Mouse (Mus musculus): ENCODE measurements around the gene Lrrk1. TPM values are rescaled to one million over a fixed set of nuclear protein-coding genes. Genes with fewer than 3 reads are reported as not detected.
A peak's percentile ranks its signal among the peaks of the same experiment; 100 is the strongest.

Lrrk1 gene
- polyA plus RNA-seq, 1 experiment, result 41.8 TPM

- no peaks in the 10 kb centered on the region for H3K27me3 ChIP-seq (ENCODE audit: control insufficient read depth, insufficient read depth, insufficient read length)
- H3ac ChIP-seq (ENCODE audit: control insufficient read depth, insufficient read length, low read depth), result no peak overlapping the region
- no peaks in the 10 kb centered on the region for H3K79me2 ChIP-seq (ENCODE audit: control insufficient read depth, insufficient read depth)
- no peak overlapping the region for H3K4me3 ChIP-seq (ENCODE audit: insufficient read depth, poor library complexity, severe bottlenecking)
- TF ChIP-seq CEBPB (IDR thresholded peaks at IDR 0.05; ENCODE audit: low read depth) (no peak), FOSL1 (IDR thresholded peaks at IDR 0.05; ENCODE audit: insufficient read depth, low read length, poor library complexity, severe bottlenecking) (no peak), MYOG (IDR thresholded peaks at IDR 0.05; ENCODE audit: control insufficient read depth, extremely low read depth, insufficient read length) (no peak)
- H3K36me3 ChIP-seq (ENCODE audit: control insufficient read depth, insufficient read depth), result peaks cover 14% of the 10 kb centered on the region
- H3K79me3 ChIP-seq (ENCODE audit: low read depth), result no peaks in the 10 kb centered on the region
Observed at GRCm38 (mm10) chr7:66257232-66257631, 130.9 kb downstream of the Lrrk1 start.

GRCm38 (mm10) chr7:66256441-66256840 lies 131.7 kb downstream of the Lrrk1 start:
- H3K79me2 ChIP-seq (ENCODE audit: control insufficient read depth, insufficient read depth), result no peaks in the 10 kb centered on the region

GRCm38 (mm10) chr7:66254993-66255392 lies 133.2 kb downstream of the Lrrk1 start:
- no peak overlapping the region for H3ac ChIP-seq (ENCODE audit: control insufficient read depth, insufficient read length, low read depth)
- no peaks in the 10 kb centered on the region for H3K79me3 ChIP-seq (ENCODE audit: low read depth)
- TF ChIP-seq USF1 (IDR thresholded peaks at IDR 0.05; ENCODE audit: low read depth) (no peak), CTCF (IDR thresholded peaks at IDR 0.05; ENCODE audit: control insufficient read depth, insufficient read depth, insufficient read length) (no peak), FOSL1 (IDR thresholded peaks at IDR 0.05; ENCODE audit: insufficient read depth, low read length, poor library complexity, severe bottlenecking) (no peak), MYOD1 (IDR thresholded peaks at IDR 0.05; ENCODE audit: control insufficient read depth, insufficient read length, low read depth) (no peak), CEBPB (IDR thresholded peaks at IDR 0.05; ENCODE audit: low read depth) (peak; percentile 66)
- peaks cover 10% of the 10 kb centered on the region for H3K36me3 ChIP-seq (ENCODE audit: control insufficient read depth, insufficient read depth)
- no peaks in the 10 kb centered on the region for H3K79me2 ChIP-seq (ENCODE audit: control insufficient read depth, insufficient read depth)
- no peak overlapping the region for H3K4me3 ChIP-seq (ENCODE audit: insufficient read depth, poor library complexity, severe bottlenecking)
- H3K27me3 ChIP-seq (ENCODE audit: control insufficient read depth, insufficient read depth, insufficient read length), result no peaks in the 10 kb centered on the region

More at GRCm38 (mm10) chr7:66256441-66256840, 131.7 kb downstream of the Lrrk1 start:
- Histone ChIP-seq H3K4me3 (ENCODE audit: insufficient read depth, poor library complexity, severe bottlenecking) (no peak overlapping the region), H3ac (ENCODE audit: control insufficient read depth, insufficient read length, low read depth) (no peak overlapping the region), H3K79me3 (ENCODE audit: low read depth) (no peaks in the 10 kb centered on the region), H3K36me3 (ENCODE audit: control insufficient read depth, insufficient read depth) (peaks cover 14% of the 10 kb centered on the region), H3K27me3 (ENCODE audit: control insufficient read depth, insufficient read depth, insufficient read length) (no peaks in the 10 kb centered on the region)
- TF ChIP-seq MYOD1 (IDR thresholded peaks at IDR 0.05; ENCODE audit: control insufficient read depth, insufficient read length, low read depth), result no peak
- TF ChIP-seq CTCF (IDR thresholded peaks at IDR 0.05; ENCODE audit: control insufficient read depth, insufficient read depth, insufficient read length), result no peak
- TF ChIP-seq FOSL1 (IDR thresholded peaks at IDR 0.05; ENCODE audit: insufficient read depth, low read length, poor library complexity, severe bottlenecking), result no peak
- TF ChIP-seq USF1 (IDR thresholded peaks at IDR 0.05; ENCODE audit: low read depth), result no peak
- TF ChIP-seq MYOG (IDR thresholded peaks at IDR 0.05; ENCODE audit: control insufficient read depth, extremely low read depth, insufficient read length), result no peak
- TF ChIP-seq CEBPB (IDR thresholded peaks at IDR 0.05; ENCODE audit: low read depth), result no peak

- no peak overlapping the region for H3K4me3 ChIP-seq (ENCODE audit: insufficient read depth, poor library complexity, severe bottlenecking)
- no peaks in the 10 kb centered on the region for H3K79me3 ChIP-seq (ENCODE audit: low read depth)
- TF ChIP-seq MYOD1 (IDR thresholded peaks at IDR 0.05; ENCODE audit: control insufficient read depth, insufficient read length, low read depth) (no peak), MAX (IDR thresholded peaks at IDR 0.05) (no peak), CTCF (IDR thresholded peaks at IDR 0.05; ENCODE audit: control insufficient read depth, insufficient read depth, insufficient read length) (no peak), FOSL1 (IDR thresholded peaks at IDR 0.05; ENCODE audit: insufficient read depth, low read length, poor library complexity, severe bottlenecking) (no peak), CEBPB (IDR thresholded peaks at IDR 0.05; ENCODE audit: low read depth) (no peak), USF1 (IDR thresholded peaks at IDR 0.05; ENCODE audit: low read depth) (no peak)
- no peak overlapping the region for H3ac ChIP-seq (ENCODE audit: control insufficient read depth, insufficient read length, low read depth)
- H3K36me3 ChIP-seq (ENCODE audit: control insufficient read depth, insufficient read depth), result peaks cover 1% of the 10 kb centered on the region
- H3K79me2 ChIP-seq (ENCODE audit: control insufficient read depth, insufficient read depth), result no peaks in the 10 kb centered on the region
- H3K27me3 ChIP-seq (ENCODE audit: control insufficient read depth, insufficient read depth, insufficient read length), result no peaks in the 10 kb centered on the region
Observed at GRCm38 (mm10) chr7:66253975-66254651, 134.0 kb downstream of the Lrrk1 start.

GRCm38 (mm10) chr7:66250030-66250429 lies 138.1 kb downstream of the Lrrk1 start:
- H3ac ChIP-seq (ENCODE audit: control insufficient read depth, insufficient read length, low read depth), result no peak overlapping the region
- no peaks in the 10 kb centered on the region for H3K79me3 ChIP-seq (ENCODE audit: low read depth)
- no peak overlapping the region for H3K4me3 ChIP-seq (ENCODE audit: insufficient read depth, poor library complexity, severe bottlenecking)
- no peaks in the 10 kb centered on the region for H3K36me3 ChIP-seq (ENCODE audit: control insufficient read depth, insufficient read depth)
- H3K27me3 ChIP-seq (ENCODE audit: control insufficient read depth, insufficient read depth, insufficient read length), result no peaks in the 10 kb centered on the region
- H3K79me2 ChIP-seq (ENCODE audit: control insufficient read depth, insufficient read depth), result no peaks in the 10 kb centered on the region
- TF ChIP-seq MYOG (IDR thresholded peaks at IDR 0.05; ENCODE audit: control insufficient read depth, extremely low read depth, insufficient read length) (no peak), CTCF (IDR thresholded peaks at IDR 0.05; ENCODE audit: control insufficient read depth, insufficient read depth, insufficient read length) (peak; percentile 38)

GRCm38 (mm10) chr7:66249426-66249825 lies 138.7 kb downstream of the Lrrk1 start:
- H3K79me3 ChIP-seq (ENCODE audit: low read depth), result no peaks in the 10 kb centered on the region
- H3ac ChIP-seq (ENCODE audit: control insufficient read depth, insufficient read length, low read depth), result no peak overlapping the region
- H3K4me3 ChIP-seq (ENCODE audit: insufficient read depth, poor library complexity, severe bottlenecking), result no peak overlapping the region
- no peaks in the 10 kb centered on the region for H3K27me3 ChIP-seq (ENCODE audit: control insufficient read depth, insufficient read depth, insufficient read length)
- no peaks in the 10 kb centered on the region for H3K79me2 ChIP-seq (ENCODE audit: control insufficient read depth, insufficient read depth)
- H3K36me3 ChIP-seq (ENCODE audit: control insufficient read depth, insufficient read depth), result no peaks in the 10 kb centered on the region
- TF ChIP-seq MYOD1 (IDR thresholded peaks at IDR 0.05; ENCODE audit: control insufficient read depth, insufficient read length, low read depth), result no peak
- TF ChIP-seq MAX (IDR thresholded peaks at IDR 0.05), result no peak
- no peak for TF ChIP-seq FOSL1 (IDR thresholded peaks at IDR 0.05; ENCODE audit: insufficient read depth, low read length, poor library complexity, severe bottlenecking)
- no peak for TF ChIP-seq CEBPB (IDR thresholded peaks at IDR 0.05; ENCODE audit: low read depth)
- no peak for TF ChIP-seq MYOG (IDR thresholded peaks at IDR 0.05; ENCODE audit: control insufficient read depth, extremely low read depth, insufficient read length)
- no peak for TF ChIP-seq CTCF (IDR thresholded peaks at IDR 0.05; ENCODE audit: control insufficient read depth, insufficient read depth, insufficient read length)
- no peak for TF ChIP-seq USF1 (IDR thresholded peaks at IDR 0.05; ENCODE audit: low read depth)

Data from C2C12 (cell line).